Mouse (Mus musculus) intestine, embryonic 14.5 days (tissue): ENCODE data around the gene Lrrc43. TPM values are rescaled to one million over a fixed set of nuclear protein-coding genes. Genes with fewer than 3 reads are reported as not detected.

Experiments
- microRNA-seq: library from miRNA; unstranded; fragments of <30 nt; microRNA quantifications from one replicate; pipeline ENCODE4, GENCODE M21; 2016
- polyA plus RNA-seq: library from polyadenylated mRNA; unstranded; fragments of >200 nt; fragmentation: Nextera tagmentation; extraction: Ambion mirVana; gene quantifications from 2 replicates; pipeline ENCODE4 v1.2.1, GENCODE M21; 2014

The Lrrc43 gene
- polyA plus RNA-seq, 1 experiment from 2014 or later, result not detected

Small RNA genes within 50 kb of the gene (microRNA-seq; reads per million reads assigned to microRNA genes)
- 1.3 reads per million, percentile 13 among the genes with 10 or more reads in this experiment for gene Mir7647

Other genes starting within 250 kb of the Lrrc43 start
- gene Wdr66, start 237.2 kb upstream of the Lrrc43 start, polyA plus RNA-seq, result 1.1 and 1.8 TPM in 2 replicates
- 21.1 and 24.0 TPM in 2 replicates for gene Bcl7a, start 145.5 kb upstream of the Lrrc43 start, polyA plus RNA-seq
- gene Mlxip, start 94.5 kb upstream of the Lrrc43 start, polyA plus RNA-seq, result 26.5 and 29.1 TPM in 2 replicates
- not detected in 2 replicates for gene Il31, start 184 bp downstream of the Lrrc43 start, polyA plus RNA-seq
- 0.35 and 0.50 TPM in 2 replicates for gene B3gnt4, start 21.2 kb downstream of the Lrrc43 start, polyA plus RNA-seq
- 107 and 121 TPM in 2 replicates for gene Diablo, start 34.9 kb downstream of the Lrrc43 start, polyA plus RNA-seq
- gene Gm49027, start 36.2 kb downstream of the Lrrc43 start, polyA plus RNA-seq, result 13.7 and 16.4 TPM in 2 replicates
- gene Vps33a, start 83.7 kb downstream of the Lrrc43 start, polyA plus RNA-seq, result 28.9 and 29.9 TPM in 2 replicates
- 30.1 and 32.6 TPM in 2 replicates for gene Clip1, start 195.3 kb downstream of the Lrrc43 start, polyA plus RNA-seq
- 74.3 and 83.2 TPM in 2 replicates for gene Zcchc8, start 231.8 kb downstream of the Lrrc43 start, polyA plus RNA-seq